Mouse (Mus musculus): ENCODE data around the gene Dag1. TPM values are rescaled to one million over a fixed set of nuclear protein-coding genes. Genes with fewer than 3 reads are reported as not detected.

Gene Dag1
- polyA plus RNA-seq, 1 experiment from 2014 or later = 170 TPM

DNA sequence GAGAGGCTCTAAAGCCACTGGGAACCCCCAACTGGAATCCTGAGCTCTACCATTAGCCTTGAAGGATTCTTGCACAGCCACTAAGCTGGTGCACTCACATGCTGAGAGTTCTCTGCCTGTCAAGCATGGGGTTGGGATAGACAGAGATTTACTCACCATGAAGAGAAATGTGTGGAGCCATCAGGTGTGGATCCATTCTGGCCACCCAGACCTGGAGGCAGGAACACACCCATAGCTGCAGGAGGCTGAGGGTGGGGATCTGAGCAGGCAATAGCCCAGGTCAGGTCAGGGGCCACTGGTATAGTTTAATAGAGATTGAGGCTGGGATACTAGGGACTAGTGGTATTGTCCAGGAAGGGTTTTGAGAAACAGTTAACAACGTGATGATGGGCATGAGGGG lies 41.4 kb upstream of the Dag1 start:
- peak overlapping the region; percentile 73 for H3K4me3 ChIP-seq (replicated peaks; ENCODE audit: low read depth, low read length)
- peak overlapping the region; percentile 91 for H3K4me2 ChIP-seq (ENCODE audit: low read length)
- no peak for TF ChIP-seq CTCF (IDR thresholded peaks at IDR 0.05; ENCODE audit: low read depth)
- DNase-seq (ENCODE audit: low spot score) = no peak
- no peaks in the 10 kb centered on the region for H3K27me3 ChIP-seq (ENCODE audit: insufficient read depth, low read length)
- H3K36me3 ChIP-seq (ENCODE audit: insufficient read depth, low read length) = 0 out of 2 replicates have a peak, but pooled peaks cover 7% of the 10 kb centered on the region
- no peaks in the 10 kb centered on the region for H3K9me3 ChIP-seq (replicated peaks; ENCODE audit: low read length)
- no peak for ATAC-seq (replicated peaks; ENCODE audit: low FRiP score, low read depth)
- 9% methylated on average over 1 of the region's 1 CpGs for WGBS
- peaks cover 18% of the 10 kb centered on the region for H3K4me1 ChIP-seq (replicated peaks; ENCODE audit: insufficient read depth, low read length)
- H3K9ac ChIP-seq (ENCODE audit: low read depth, low read length) = peak overlapping the region; percentile 82
- peak overlapping the region; percentile 88 for H3K27ac ChIP-seq

- 84% methylated on average over 4 of the region's 4 CpGs for WGBS
- H3K4me3 ChIP-seq (replicated peaks; ENCODE audit: low read depth, low read length) = 0 out of 2 replicates have a peak overlapping the region, but pooled peaks have one; percentile 73
- no peak for TF ChIP-seq CTCF (IDR thresholded peaks at IDR 0.05; ENCODE audit: low read depth)
- H3K27ac ChIP-seq = 0 out of 2 replicates have a peak overlapping the region, but pooled peaks have one; percentile 88
- H3K36me3 ChIP-seq (ENCODE audit: insufficient read depth, low read length) = 0 out of 2 replicates have a peak, but pooled peaks cover 7% of the 10 kb centered on the region
- ATAC-seq (replicated peaks; ENCODE audit: low FRiP score, low read depth) (no peak), DNase-seq (ENCODE audit: low spot score) (no peak)
- H3K9ac ChIP-seq (ENCODE audit: low read depth, low read length) = no peak overlapping the region
- no peaks in the 10 kb centered on the region for H3K27me3 ChIP-seq (ENCODE audit: insufficient read depth, low read length)
- H3K9me3 ChIP-seq (replicated peaks; ENCODE audit: low read length) = no peaks in the 10 kb centered on the region
- H3K4me2 ChIP-seq (ENCODE audit: low read length) = peak overlapping the region; percentile 91
- peaks cover 18% of the 10 kb centered on the region for H3K4me1 ChIP-seq (replicated peaks; ENCODE audit: insufficient read depth, low read length)
Observed at GRCm38 (mm10) chr9:108304716-108305115, 41.0 kb upstream of the Dag1 start.

GRCm38 (mm10) chr9:108301853-108302252 lies 38.1 kb upstream of the Dag1 start:
- Histone ChIP-seq H3K27me3 (ENCODE audit: insufficient read depth, low read length) (no peaks in the 10 kb centered on the region), H3K9me3 (replicated peaks; ENCODE audit: low read length) (no peaks in the 10 kb centered on the region), H3K4me3 (replicated peaks; ENCODE audit: low read depth, low read length) (no peak overlapping the region), H3K36me3 (ENCODE audit: insufficient read depth, low read length) (0 out of 2 replicates have a peak, but pooled peaks cover 7% of the 10 kb centered on the region), H3K4me1 (replicated peaks; ENCODE audit: insufficient read depth, low read length) (peaks cover 7% of the 10 kb centered on the region; the same call in 1 of the 2 replicates), H3K4me2 (ENCODE audit: low read length) (no peak overlapping the region), H3K9ac (ENCODE audit: low read depth, low read length) (no peak overlapping the region), H3K27ac (no peak overlapping the region)
- 78% methylated on average over 3 of the region's 3 CpGs for WGBS
- no peak for TF ChIP-seq CTCF (IDR thresholded peaks at IDR 0.05; ENCODE audit: low read depth)
- DNase-seq (ENCODE audit: low spot score) = no peak
- ATAC-seq (replicated peaks; ENCODE audit: low FRiP score, low read depth) = no peak

DNA sequence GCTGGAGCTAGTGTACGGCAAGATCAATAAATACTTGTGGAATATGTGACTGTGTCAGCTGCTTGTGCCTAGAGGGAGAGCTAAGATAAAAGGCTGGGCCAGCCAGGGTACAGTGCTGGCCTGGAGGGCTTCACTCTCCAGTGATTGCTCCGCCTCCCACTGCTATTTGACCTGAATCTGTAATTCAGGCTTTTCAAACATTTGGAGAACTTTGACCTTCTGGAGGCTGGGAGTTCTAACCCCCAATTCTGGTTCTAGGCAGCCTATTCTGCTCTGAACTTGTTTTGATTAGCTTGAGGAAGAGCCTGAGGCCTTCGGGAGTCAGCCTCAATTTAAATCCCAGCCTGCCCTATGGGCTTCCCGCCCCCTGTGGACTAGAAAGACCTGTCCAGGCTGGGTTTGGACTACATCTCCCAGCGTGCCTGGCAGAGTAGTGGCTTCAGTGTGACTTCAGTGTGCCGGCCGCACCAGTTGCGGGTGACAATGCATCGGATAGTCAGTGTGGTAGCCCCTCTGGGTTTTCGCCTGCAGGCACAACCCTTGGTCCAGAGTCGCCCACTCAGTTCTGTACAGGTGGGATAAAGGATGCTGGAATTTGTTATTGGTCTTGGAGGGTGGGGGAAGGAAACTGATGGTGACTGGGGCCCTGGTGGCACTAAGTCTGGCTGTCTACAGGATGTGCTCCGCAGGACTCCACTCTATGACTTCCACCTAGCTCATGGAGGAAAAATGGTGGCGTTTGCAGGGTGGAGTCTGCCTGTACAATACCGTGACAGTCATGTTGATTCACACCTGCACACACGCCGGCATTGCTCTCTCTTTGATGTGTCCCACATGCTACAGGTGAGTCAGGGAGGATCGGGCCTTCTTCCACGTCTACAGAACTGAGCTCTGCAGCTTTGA lies 32.9 kb upstream of the Dag1 start, which contains the start of gene Amt:
TSS of gene Amt (plus strand) at position 401 of the 903 bp plus-strand sequence.
- Histone ChIP-seq H3K27ac (peak within 1 kb of the TSS; percentile 78), H3K27me3 (ENCODE audit: insufficient read depth, low read length) (no peaks in the 10 kb centered on the region), H3K9ac (ENCODE audit: low read depth, low read length) (peak within 1 kb of the TSS; percentile 46), H3K4me1 (replicated peaks; ENCODE audit: insufficient read depth, low read length) (no peaks in the 10 kb centered on the region), H3K36me3 (ENCODE audit: insufficient read depth, low read length) (no peaks in the 10 kb centered on the region), H3K9me3 (replicated peaks; ENCODE audit: low read length) (no peaks in the 10 kb centered on the region), H3K4me2 (ENCODE audit: low read length) (peak within 1 kb of the TSS; percentile 56), H3K4me3 (replicated peaks; ENCODE audit: low read depth, low read length) (peak within 1 kb of the TSS; percentile 24; the same call in 1 of the 2 replicates)
- DNase-seq (ENCODE audit: low spot score) = peak; percentile 75
- 23% methylated on average over 18 of the region's 18 CpGs for WGBS
- no peak; the same call in 1 of the 2 replicates for TF ChIP-seq CTCF (IDR thresholded peaks at IDR 0.05; ENCODE audit: low read depth)
- ATAC-seq (replicated peaks; ENCODE audit: low FRiP score, low read depth) = peak; percentile 92

- 40% methylated on average over 6 of the region's 6 CpGs for WGBS
- H3K27ac ChIP-seq = no peak overlapping the region
- DNase-seq (ENCODE audit: low spot score) (no peak), ATAC-seq (replicated peaks; ENCODE audit: low FRiP score, low read depth) (no peak)
- H3K4me3 ChIP-seq (replicated peaks; ENCODE audit: low read depth, low read length) = peak overlapping the region; percentile 54
- H3K4me1 ChIP-seq (replicated peaks; ENCODE audit: insufficient read depth, low read length) = 0 out of 2 replicates have a peak, but pooled peaks cover 3% of the 10 kb centered on the region
- no peaks in the 10 kb centered on the region for H3K36me3 ChIP-seq (ENCODE audit: insufficient read depth, low read length)
- no peaks in the 10 kb centered on the region for H3K9me3 ChIP-seq (replicated peaks; ENCODE audit: low read length)
- peak overlapping the region; percentile 44; the same call in 1 of the 2 replicates for H3K9ac ChIP-seq (ENCODE audit: low read depth, low read length)
- no peak for TF ChIP-seq CTCF (IDR thresholded peaks at IDR 0.05; ENCODE audit: low read depth)
- peak overlapping the region; percentile 74 for H3K4me2 ChIP-seq (ENCODE audit: low read length)
- H3K27me3 ChIP-seq (ENCODE audit: insufficient read depth, low read length) = no peaks in the 10 kb centered on the region
Observed at GRCm38 (mm10) chr9:108290773-108291172, 27.0 kb upstream of the Dag1 start.

- DNase-seq (ENCODE audit: low spot score) (peak; percentile 100), ATAC-seq (replicated peaks; ENCODE audit: low FRiP score, low read depth) (peak; percentile 95)
- H3K4me3 ChIP-seq (replicated peaks; ENCODE audit: low read depth, low read length) = peak within 1 kb of the TSS; percentile 54
- H3K27me3 ChIP-seq (ENCODE audit: insufficient read depth, low read length) = no peaks in the 10 kb centered on the region
- TF ChIP-seq CTCF (IDR thresholded peaks at IDR 0.05; ENCODE audit: low read depth) = no peak
- no peaks in the 10 kb centered on the region for H3K9me3 ChIP-seq (replicated peaks; ENCODE audit: low read length)
- peak within 1 kb of the TSS; percentile 66 for H3K9ac ChIP-seq (ENCODE audit: low read depth, low read length)
- 0 out of 2 replicates have a peak, but pooled peaks cover 3% of the 10 kb centered on the region for H3K4me1 ChIP-seq (replicated peaks; ENCODE audit: insufficient read depth, low read length)
- peak within 1 kb of the TSS; percentile 74 for H3K4me2 ChIP-seq (ENCODE audit: low read length)
- no peaks in the 10 kb centered on the region for H3K36me3 ChIP-seq (ENCODE audit: insufficient read depth, low read length)
- peak within 1 kb of the TSS; percentile 73 for H3K27ac ChIP-seq
- WGBS = under 1% methylated on average over 32 of the region's 32 CpGs
Observed at GRCm38 (mm10) chr9:108290016-108290750, 26.4 kb upstream of the Dag1 start, which contains the start of gene Nicn1. Nicn1 (plus strand) TSS chr9:108290429.

Data from kidney, postnatal 0 days (tissue).